Mouse (Mus musculus) CD4-positive, CD25-positive, alpha-beta regulatory T cell, adult 4 months (primary cell): Measurements from ENCODE around the gene Magi1. TPM values are rescaled to one million over a fixed set of nuclear protein-coding genes. Genes with fewer than 3 reads are reported as not detected.

Source experiments
- ATAC-seq: one replicate; pipeline ENCODE4 v1.8.0; 2017
- polyA plus RNA-seq, 2 experiments: library from polyadenylated mRNA; unstranded; fragments of 100-300 nt; shearing (Covaris generic); gene quantifications; one replicate each; pipeline ENCODE4 v1.2.1; 2017

Gene Magi1
- polyA plus RNA-seq, 2 experiments from 2014 or later: 0.08 to 0.54 TPM

- ATAC-seq: no peak
These were observed 180.1 kb downstream of the Magi1 start for GRCm38 (mm10) chr6:94103581-94103980.

DNA sequence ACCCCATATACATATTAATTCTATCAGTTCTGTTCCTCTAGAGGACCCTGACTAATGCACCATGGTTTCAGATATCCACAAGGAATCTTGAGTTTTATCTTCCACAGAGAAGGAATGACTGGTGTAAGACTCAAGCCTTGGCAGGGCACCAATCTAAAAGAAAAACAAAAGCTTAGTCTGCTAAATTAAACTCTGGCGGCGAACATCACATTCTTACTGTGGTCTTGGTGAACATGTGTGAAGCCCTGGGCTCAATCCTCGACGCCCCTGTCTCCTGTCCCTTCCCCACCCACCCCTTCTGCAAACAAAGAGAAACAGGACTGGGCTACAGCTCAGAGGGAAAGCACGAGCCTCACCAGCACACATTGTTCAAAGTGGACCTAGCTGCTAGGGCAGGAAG, 182.5 kb downstream of the Magi1 start:
- no peak for ATAC-seq

DNA sequence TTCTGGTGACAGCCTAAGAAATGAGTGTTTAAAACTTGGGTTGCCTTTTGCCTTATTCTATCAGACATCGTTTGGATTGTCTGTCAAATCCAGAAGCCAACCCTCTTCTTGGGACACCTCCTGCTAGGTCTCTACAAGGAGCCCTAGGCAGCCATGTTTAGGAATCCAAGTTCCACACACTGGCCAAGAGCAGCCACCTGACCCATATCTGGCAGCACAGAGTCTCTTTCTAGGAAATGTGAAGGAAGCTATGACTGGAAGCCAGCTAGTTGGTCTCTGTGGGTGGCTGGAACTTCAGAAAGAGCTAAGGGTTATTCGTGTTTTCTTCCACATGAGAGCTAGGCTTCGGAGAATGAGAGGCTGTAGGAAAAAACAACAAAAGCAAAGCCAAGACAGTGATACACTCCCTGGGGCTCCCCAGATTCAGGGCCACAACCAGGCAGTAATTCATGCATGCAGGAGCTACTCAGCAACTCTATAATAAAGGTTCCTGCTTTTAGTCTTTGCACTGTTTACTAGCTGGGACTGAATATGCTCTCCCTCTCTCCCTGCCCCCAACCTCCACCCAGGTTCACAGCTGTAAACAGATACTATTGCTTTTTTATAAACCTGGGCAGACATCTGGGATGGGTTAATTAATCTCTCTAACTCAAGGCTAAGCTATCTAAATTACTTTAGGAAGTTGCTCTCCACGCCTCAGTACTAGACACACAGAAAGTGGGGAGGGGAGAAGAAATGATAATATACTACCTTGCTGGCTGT, 188.6 kb downstream of the Magi1 start:
- ATAC-seq: no peak

DNA sequence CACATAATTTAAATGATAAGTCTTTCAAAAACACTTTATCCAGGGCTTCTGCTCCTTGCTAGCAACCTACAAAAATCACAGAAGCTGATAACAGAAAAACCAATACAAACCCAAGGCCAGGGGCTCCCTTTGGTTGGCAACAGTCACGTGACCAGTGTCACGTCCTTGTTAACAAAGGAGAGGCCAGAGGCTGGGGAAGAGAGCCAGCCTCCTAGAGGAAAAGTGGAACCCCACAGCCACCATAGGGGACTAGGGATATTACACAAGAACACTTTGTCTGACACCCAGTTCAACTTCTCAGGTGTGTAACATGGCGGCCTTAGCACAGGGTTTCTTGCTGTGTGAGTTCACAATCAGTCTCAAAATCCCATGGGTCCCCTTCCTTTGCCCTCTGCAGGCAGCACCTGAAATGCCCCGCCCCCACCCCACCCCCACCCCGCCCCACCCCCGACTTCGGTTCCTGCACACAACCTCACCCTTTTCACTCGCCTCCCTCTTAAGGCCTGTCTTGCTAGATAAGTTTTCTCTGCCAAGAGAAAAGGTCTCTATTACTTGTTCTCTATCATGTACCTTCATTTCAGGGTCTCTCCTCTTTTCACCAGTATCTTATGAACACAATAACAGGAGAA, 190.6 kb downstream of the Magi1 start:
- ATAC-seq: no peak

GRCm38 (mm10) chr6:94092500-94092899, 191.2 kb downstream of the Magi1 start:
- no peak for ATAC-seq

DNA sequence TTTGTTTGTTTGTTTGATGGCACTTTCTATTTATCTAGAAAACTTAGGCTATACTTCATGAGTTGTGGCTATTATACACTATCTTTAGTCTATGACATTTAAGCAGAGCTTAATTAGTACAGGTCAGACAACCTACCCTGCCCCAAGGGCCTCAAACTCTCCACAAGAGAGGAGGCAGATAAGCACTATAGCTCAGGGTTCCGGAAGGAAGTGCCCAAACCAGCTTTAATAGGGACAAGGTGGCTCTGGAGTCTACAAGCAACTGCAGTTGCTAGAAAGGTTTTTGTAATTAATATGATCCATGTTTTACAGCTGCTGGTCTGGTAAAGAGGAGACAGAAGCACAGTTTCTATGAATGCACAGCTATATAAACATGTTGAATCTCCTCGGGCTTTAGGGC, 196.9 kb downstream of the Magi1 start:
- ATAC-seq: no peak

- ATAC-seq: no peak
These were observed 199.0 kb downstream of the Magi1 start for GRCm38 (mm10) chr6:94084752-94085151.

- ATAC-seq: no peak
These were observed 200.3 kb downstream of the Magi1 start for GRCm38 (mm10) chr6:94083459-94083858.

- ATAC-seq: no peak
These were observed 202.7 kb downstream of the Magi1 start for GRCm38 (mm10) chr6:94080933-94081545.

DNA sequence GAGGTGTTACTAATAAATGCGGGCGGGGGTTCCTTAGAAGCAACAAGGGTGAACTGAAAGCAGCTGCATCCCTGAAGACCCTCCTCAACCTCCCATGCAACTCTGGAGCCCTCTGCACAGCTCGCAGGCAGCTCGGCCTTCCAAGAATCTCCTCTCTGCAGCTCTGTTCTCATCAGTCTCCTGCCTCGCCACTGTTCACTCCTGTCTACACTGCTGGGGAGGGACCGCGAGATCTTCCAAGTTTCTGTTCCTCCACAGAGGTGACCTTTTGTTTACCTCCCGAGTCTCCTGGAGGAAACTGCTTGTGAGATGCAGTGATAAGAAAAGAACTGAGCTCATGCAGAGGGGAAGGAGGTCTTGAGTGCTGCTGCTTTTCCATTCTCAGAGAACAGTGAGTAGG, 204.8 kb downstream of the Magi1 start:
- ATAC-seq: no peak

DNA sequence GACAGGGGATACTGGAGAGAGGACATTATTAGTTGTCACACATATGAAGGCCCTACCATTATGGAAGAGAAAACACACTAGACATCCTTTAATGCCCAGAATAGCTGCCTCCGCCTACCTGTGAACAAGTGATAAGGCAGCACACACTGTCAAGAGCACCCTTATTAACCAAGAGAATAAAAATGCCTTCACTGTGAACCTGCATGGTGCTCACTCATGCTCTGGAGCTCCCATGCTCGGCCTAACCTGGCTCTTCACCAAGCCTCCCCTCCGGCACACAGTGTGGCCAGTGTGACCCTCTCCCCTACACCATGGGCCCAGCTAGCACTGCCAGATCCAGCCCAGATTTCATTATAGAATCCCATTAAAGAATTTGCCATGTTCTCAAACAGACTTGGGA, 206.7 kb downstream of the Magi1 start:
- no peak for ATAC-seq

- ATAC-seq: no peak
These were observed 207.7 kb downstream of the Magi1 start for GRCm38 (mm10) chr6:94075990-94076389.

DNA sequence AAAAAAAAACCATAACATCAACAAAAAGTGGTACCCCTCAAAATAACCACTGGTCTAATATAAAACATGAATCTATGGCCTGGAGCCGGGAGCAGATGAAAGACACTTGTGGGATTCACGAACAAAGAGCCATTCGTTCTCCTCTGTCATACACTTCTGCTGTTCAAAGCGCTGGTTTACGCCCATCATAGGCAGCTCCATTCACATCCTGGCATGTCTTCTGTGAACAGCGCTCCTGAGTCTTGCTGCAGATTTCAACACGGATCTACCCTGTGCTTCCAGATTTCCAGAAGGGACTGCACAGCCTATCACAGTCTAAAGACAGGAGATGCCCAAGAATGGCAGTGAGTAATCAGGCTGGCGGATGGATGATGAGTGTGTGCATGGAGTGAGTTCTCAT, 208.5 kb downstream of the Magi1 start:
- no peak for ATAC-seq

DNA sequence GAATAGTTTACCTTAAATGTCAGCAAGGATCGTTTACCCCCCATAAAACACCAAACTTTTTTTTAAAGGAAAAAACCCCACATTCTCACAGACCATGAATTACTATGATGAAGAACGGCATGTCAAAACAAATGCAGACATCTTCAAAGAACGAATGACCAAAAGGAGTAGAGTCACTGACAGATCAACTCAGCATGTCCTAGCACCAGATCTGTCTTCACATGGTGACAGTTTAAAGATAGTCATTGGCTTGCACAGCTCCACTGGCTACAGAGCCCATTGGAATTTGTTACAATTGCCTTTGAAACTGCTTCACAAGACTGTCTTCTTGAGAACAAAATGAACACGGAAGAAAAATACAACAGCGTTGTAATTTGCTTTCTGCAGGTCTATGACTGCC, 212.0 kb downstream of the Magi1 start:
- ATAC-seq: no peak

DNA sequence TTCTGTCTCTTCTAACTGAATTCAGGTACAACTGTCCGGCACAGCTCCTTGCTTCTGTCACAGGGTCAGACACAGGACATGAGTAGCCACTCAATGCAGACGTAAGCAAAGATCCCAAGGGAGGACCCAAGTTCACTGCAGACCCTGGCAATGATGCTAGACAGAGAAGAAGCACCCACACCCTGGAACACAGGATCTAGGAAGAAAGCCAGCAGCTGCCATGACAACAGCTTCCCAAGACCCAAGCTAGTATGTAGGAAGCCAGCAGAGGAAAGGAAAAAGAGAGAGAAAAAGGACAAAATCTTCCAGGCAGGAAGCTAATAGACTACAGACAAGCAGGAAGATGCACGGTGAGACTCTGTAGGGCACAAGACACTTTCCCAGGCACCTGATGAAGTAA, 213.0 kb downstream of the Magi1 start:
- ATAC-seq: no peak

DNA sequence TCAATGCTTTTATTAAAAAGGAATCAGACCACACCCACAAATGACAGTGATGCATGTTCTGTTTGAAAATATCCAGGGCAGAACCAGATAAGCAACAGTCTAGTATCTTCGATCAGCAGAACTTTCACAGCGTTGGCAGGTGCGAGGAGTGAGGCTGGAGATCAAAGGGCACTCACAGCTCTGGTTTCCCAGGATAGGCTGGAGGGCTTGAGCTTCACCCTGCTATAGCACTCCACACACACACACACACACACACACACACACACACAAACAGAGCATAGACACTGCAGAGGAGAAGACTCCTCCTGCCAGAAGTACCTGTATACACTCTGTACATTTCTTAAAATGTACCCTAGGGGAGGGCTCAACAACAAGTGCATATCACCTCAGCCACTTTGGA, 214.3 kb downstream of the Magi1 start:
- ATAC-seq: no peak

GRCm38 (mm10) chr6:94067741-94068450, 215.8 kb downstream of the Magi1 start:
- ATAC-seq: no peak

GRCm38 (mm10) chr6:94064832-94065231, 218.9 kb downstream of the Magi1 start:
- no peak for ATAC-seq

DNA sequence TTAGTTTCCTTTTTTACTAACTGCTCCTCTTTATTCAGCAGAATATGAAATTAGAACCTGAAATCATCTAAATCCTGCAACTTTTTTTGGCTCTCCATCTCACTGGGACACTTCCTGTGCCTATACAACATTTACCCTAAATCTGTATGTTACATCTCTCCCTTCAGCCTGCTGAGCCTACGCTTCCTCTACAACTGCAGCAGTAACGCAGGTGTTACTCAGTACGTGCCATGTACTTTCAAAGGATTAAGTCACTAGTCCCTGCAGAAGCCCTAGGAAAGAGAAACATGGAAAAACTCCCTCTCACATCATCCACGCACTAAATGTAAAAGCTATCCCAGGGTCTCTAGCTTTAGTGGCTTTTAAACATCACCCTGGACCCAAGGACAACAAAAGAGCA, 220.2 kb downstream of the Magi1 start:
- no peak for ATAC-seq

DNA sequence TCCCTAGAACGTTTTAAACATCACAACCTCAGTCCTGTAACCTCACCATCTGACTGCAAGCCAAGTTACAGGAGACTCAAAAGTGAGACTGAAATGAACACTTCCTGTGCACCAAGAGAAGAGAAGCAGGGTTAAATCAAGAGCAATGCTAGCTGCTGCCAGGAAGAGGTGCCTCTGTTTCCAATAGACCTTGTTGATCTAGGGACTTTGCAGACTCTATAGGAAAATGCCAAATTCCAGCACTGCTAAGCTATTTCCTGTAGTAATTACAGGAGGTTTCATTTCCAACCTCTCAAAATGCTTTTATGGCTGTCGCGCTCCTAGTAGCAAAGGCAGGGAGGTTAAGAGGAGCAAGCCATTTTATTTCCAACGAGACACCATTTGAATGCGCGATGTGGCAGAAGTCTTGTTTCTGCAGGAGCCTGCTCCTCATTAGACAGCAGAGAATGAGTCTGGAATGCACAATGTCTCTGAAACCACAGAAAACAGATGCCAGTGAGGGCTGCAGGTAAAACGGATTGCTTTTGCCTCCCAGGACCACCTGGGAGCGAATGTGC, 222.2 kb downstream of the Magi1 start:
- ATAC-seq: no peak

GRCm38 (mm10) chr6:94060621-94061213, 223.0 kb downstream of the Magi1 start:
- no peak for ATAC-seq

DNA sequence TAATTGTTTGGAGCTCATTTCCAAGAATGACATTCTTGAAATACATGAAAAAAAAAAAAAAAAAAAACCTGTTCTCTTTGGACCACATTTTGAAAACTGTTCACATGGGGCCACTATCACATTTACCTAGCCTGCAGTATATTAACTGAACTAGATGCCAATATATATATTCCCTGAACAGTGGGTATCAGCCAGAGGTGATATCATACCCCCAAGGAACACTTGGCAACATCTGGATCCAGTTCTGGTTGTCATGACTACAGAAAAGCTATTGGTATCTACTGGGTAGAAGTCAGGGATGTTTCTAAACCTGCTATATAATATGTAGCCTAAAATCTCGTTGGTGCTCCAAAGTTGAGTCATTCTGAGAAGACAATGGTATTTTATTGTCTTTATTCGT, 224.6 kb downstream of the Magi1 start:
- ATAC-seq: no peak

DNA sequence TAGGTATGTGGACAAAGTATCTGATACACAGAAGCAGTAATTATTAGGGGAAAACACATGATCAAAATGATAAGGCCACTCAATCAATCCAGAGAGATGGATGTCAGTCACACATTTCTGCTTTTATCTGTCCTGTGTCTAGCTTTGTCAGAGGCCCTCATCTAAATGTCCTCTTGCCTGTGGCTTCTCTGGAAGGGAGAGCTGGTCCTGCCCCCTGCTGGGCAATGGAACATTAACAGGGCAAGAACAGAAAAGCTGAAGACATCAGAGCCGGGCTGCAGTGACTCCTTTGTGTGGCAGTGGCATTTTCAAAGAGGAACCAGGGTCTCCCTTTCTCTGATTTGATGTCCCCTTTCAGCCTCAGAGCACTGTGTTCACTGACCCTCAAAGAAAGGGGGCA, 229.8 kb downstream of the Magi1 start:
- ATAC-seq: no peak
